Comparison of ENCODE assay signal across 17 mouse cellular contexts in the genomic region with DNA sequence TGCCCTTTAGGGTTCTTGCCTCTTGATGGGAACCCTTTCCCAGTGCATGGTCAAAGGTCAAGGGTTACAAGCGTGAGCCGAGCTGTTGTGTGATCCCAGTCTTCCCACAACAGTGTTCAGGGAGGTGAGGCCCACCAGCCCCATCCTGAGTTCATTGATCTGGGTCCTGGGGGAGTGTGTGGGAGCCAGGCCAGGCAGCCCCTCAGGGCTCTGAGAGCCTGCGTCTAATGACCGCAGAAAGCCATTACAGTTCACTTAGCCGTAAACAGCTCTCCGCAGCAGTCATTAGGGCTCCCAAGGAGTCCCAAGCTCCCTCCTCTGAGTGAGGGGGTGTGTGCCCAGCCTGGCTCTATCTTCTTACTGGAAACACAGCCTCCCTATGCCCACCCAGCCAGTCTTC.
"Had no signal": no experiment of that assay in that cellular context is flagged by ENCODE, and none has a peak within 500 bp of the region (broad histone marks: within the 10 kb centered on the region; RNA-seq: fewer than 3 reads in every experiment).

No protein-coding gene starts in this region.

- H3K27me3 ChIP-seq: limb, embryonic 15.5 days; liver, embryonic 12.5 days; neural tube, embryonic 12.5 days had no signal

- H3K9me3 ChIP-seq: limb, embryonic 15.5 days; liver, embryonic 12.5 days; midbrain, embryonic 10.5 days; neural tube, embryonic 12.5 days had no signal

- DNase-seq: kidney, adult 18-20 months; kidney, postnatal 36 days; layer of hippocampus, adult 9-11 months; layer of hippocampus, postnatal 36 days; lung, embryonic 14.5 days; lung, postnatal 10 days; lung, postnatal 4 days; midbrain, embryonic 14.5 days; right cerebral cortex, postnatal 4 days; spleen, adult 18-20 months; thymus, adult 18-20 months; thymus, postnatal 25 days had no signal

- H3K36me3 ChIP-seq: limb, embryonic 15.5 days; liver, embryonic 12.5 days; midbrain, embryonic 10.5 days; neural tube, embryonic 12.5 days had no signal

- ATAC-seq: liver, embryonic 12.5 days had no signal

- H3K27ac ChIP-seq: limb, embryonic 15.5 days; liver, embryonic 12.5 days; midbrain, embryonic 10.5 days; neural tube, embryonic 12.5 days had no signal

- H3K4me3 ChIP-seq: limb, embryonic 15.5 days; liver, embryonic 12.5 days; midbrain, embryonic 10.5 days; myocyte; neural tube, embryonic 12.5 days had no signal

- H3K9ac ChIP-seq: limb, embryonic 15.5 days; liver, embryonic 12.5 days; lung, embryonic 14.5 days; neural tube, embryonic 12.5 days had no signal

- H3K4me1 ChIP-seq: liver, embryonic 12.5 days had no signal

- H3K4me2 ChIP-seq: limb, embryonic 15.5 days; liver, embryonic 12.5 days; lung, embryonic 14.5 days; neural tube, embryonic 12.5 days had no signal
